Mouse (Mus musculus): ENCODE measurements around the gene A4galt.

DNA sequence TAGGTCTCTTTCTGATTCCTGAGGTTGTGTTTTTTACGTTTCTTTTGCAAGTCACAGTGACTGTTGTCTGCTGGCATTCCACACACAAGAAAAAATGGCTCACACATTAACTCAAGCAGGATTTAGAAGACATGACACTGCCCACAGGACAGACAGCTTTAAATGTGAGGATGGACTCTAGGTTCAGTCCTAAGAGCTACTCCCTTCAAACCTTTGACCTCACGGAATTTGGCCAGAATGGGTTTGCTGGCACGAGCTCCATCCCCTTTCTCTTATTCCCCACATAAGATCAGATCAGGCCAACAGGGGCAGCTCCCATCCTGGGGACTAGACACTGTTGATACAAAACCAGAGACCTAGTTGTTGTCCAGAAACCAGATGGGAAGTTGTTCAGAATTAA lies 10.1 kb downstream of the A4galt start:
- no peak for TF ChIP-seq CTCF (IDR thresholded peaks at IDR 0.05; ENCODE audit: low read depth)
- TF ChIP-seq EP300 (IDR thresholded peaks at IDR 0.05; ENCODE audit: low read depth), result no peak

Data from liver, postnatal 0 days (tissue).